In genomic region chr3:89299499-89299898, GRCm38 (mm10) we compare ENCODE assay signal across 9 mouse cellular contexts. TPM values are rescaled to one million over a fixed set of nuclear protein-coding genes. Genes with fewer than 3 reads are reported as not detected.
A peak's percentile ranks its signal among the peaks of the same experiment; 100 is the strongest.
DNase-seq lines count a peak whose midpoint lies in the region; ATAC-seq and TF ChIP-seq lines count a peak whose summit lies in the region.
"Had no signal": no experiment of that assay in that cellular context is flagged by ENCODE, and none has a peak within 500 bp of the region (broad histone marks: within the 10 kb centered on the region; RNA-seq: fewer than 3 reads in every experiment).

No protein-coding gene starts in this region.

- no peak for DNase-seq in spleen, adult 2 months (ENCODE audit: low read depth in 1 of 2, low spot score in 2 of 2)
- DNase-seq in spleen, postnatal 36 days (ENCODE audit: low spot score in 2 of 2): no peak
- peak; percentile 77 for DNase-seq in embryonic facial prominence, embryonic 11.5 days (ENCODE audit: low spot score)
- peak; percentile 61 for DNase-seq in hindbrain, postnatal 0 days (ENCODE audit: low spot score)
- DNase-seq in liver, embryonic 14.5 days (ENCODE audit: low read depth in 3 of 3, low spot score in 3 of 3): no peak
- peak; percentile 40 for DNase-seq in neural tube, embryonic 11.5 days (ENCODE audit: low spot score)
- no peak for DNase-seq in gastrocnemius, postnatal 10 days
- no peak for DNase-seq in layer of hippocampus, postnatal 14 days (ENCODE audit: low spot score in 2 of 2)

- ATAC-seq in embryonic facial prominence, embryonic 11.5 days (replicated peaks; ENCODE audit: insufficient number of reproducible peaks, low FRiP score, low TSS enrichment, low read depth): no peak
- ATAC-seq in hindbrain, postnatal 0 days: peak; percentile 67; the same call in 1 of the 2 replicates
- no peak for ATAC-seq in liver, embryonic 14.5 days (ENCODE audit: insufficient read depth)
- ATAC-seq in neural tube, embryonic 11.5 days (ENCODE audit: insufficient read depth, low FRiP score, low TSS enrichment): no peak

- H3K27ac ChIP-seq in spleen, adult 2 months (ENCODE audit: insufficient read depth, low read length): no peak overlapping the region
- H3K27ac ChIP-seq in embryonic facial prominence, embryonic 11.5 days (replicated peaks; ENCODE audit: low read depth, low read length): no peak overlapping the region
- H3K27ac ChIP-seq in hindbrain, postnatal 0 days: no peak overlapping the region
- H3K27ac ChIP-seq in liver, embryonic 14.5 days: no peak overlapping the region
- H3K27ac ChIP-seq in neural tube, embryonic 11.5 days (ENCODE audit: low read depth, low read length): no peak overlapping the region

- no peaks in the 10 kb centered on the region for H3K36me3 ChIP-seq in spleen, adult 2 months (ENCODE audit: control insufficient read depth, insufficient read depth, low read length)
- H3K36me3 ChIP-seq in embryonic facial prominence, embryonic 11.5 days (replicated peaks; ENCODE audit: control insufficient read depth, insufficient read depth, low read depth, low read length): no peaks in the 10 kb centered on the region
- no peaks in the 10 kb centered on the region for H3K36me3 ChIP-seq in hindbrain, postnatal 0 days (ENCODE audit: insufficient read depth, low read length)
- H3K36me3 ChIP-seq in liver, embryonic 14.5 days (replicated peaks; ENCODE audit: control insufficient read depth, insufficient read depth, low read depth): no peaks in the 10 kb centered on the region
- no peaks in the 10 kb centered on the region for H3K36me3 ChIP-seq in neural tube, embryonic 11.5 days (ENCODE audit: control insufficient read depth, insufficient read depth, low read length)

- no peaks in the 10 kb centered on the region for H3K27me3 ChIP-seq in spleen, adult 2 months (ENCODE audit: control insufficient read depth, insufficient read depth, low read length)
- H3K27me3 ChIP-seq in embryonic facial prominence, embryonic 11.5 days (ENCODE audit: control insufficient read depth, insufficient read depth, low read length): no peaks in the 10 kb centered on the region; the same call in 1 of the 2 replicates
- no peaks in the 10 kb centered on the region for H3K27me3 ChIP-seq in hindbrain, postnatal 0 days (ENCODE audit: insufficient read depth, low read length)
- H3K27me3 ChIP-seq in liver, embryonic 14.5 days (ENCODE audit: control insufficient read depth, insufficient read depth, low read length): peaks cover 9% of the 10 kb centered on the region
- H3K27me3 ChIP-seq in neural tube, embryonic 11.5 days (ENCODE audit: control insufficient read depth, insufficient read depth, low read length): no peaks in the 10 kb centered on the region

- WGBS in spleen, adult 2 months: 5% methylated on average over 14 of the region's 14 CpGs
- WGBS in embryonic facial prominence, embryonic 11.5 days: 6% methylated on average over 14 of the region's 14 CpGs
- WGBS in hindbrain, postnatal 0 days: 2% methylated on average over 14 of the region's 14 CpGs
- 4% methylated on average over 14 of the region's 14 CpGs for WGBS in liver, embryonic 14.5 days (ENCODE audit: insufficient replicate concordance)
- WGBS in neural tube, embryonic 11.5 days: 3% methylated on average over 14 of the region's 14 CpGs

- no peak for TF ChIP-seq POLR2A in spleen, adult 2 months (IDR thresholded peaks at IDR 0.05; ENCODE audit: low read depth, low read length)

- TF ChIP-seq EP300 in liver, embryonic 14.5 days (IDR thresholded peaks at IDR 0.05; ENCODE audit: low read depth): no peak

- peak overlapping the region; percentile 22; the same call in 1 of the 2 replicates for H3K4me3 ChIP-seq in spleen, adult 2 months (ENCODE audit: extremely low read depth, insufficient read depth, insufficient read length)
- no peak overlapping the region; the same call in 1 of the 2 replicates for H3K4me3 ChIP-seq in embryonic facial prominence, embryonic 11.5 days (ENCODE audit: low read depth, low read length)
- peak overlapping the region; percentile 11; the same call in 1 of the 2 replicates for H3K4me3 ChIP-seq in hindbrain, postnatal 0 days (ENCODE audit: low read length)
- H3K4me3 ChIP-seq in liver, embryonic 14.5 days (ENCODE audit: insufficient read depth in 1 of 2, low read depth in 2 of 2, low read length in 2 of 2): no peak overlapping the region
- H3K4me3 ChIP-seq in neural tube, embryonic 11.5 days (ENCODE audit: low read depth, low read length): no peak overlapping the region
- H3K4me3 ChIP-seq: erythroblast, embryonic 14.5 days had no signal

- peaks cover 22% of the 10 kb centered on the region for H3K4me1 ChIP-seq in spleen, adult 2 months (ENCODE audit: control insufficient read depth, insufficient read depth, insufficient read length)
- no peaks in the 10 kb centered on the region for H3K4me1 ChIP-seq in embryonic facial prominence, embryonic 11.5 days (ENCODE audit: control insufficient read depth, insufficient read depth, low read length)
- no peaks in the 10 kb centered on the region for H3K4me1 ChIP-seq in hindbrain, postnatal 0 days (ENCODE audit: insufficient read depth, low read length)
- H3K4me1 ChIP-seq in liver, embryonic 14.5 days (replicated peaks; ENCODE audit: control insufficient read depth in 2 of 2, insufficient read depth in 2 of 2, low read length in 1 of 2): peaks cover 0 to 6% of the 10 kb centered on the region in 2 experiments; a peak in 2 of 4 replicates
- no peaks in the 10 kb centered on the region for H3K4me1 ChIP-seq in neural tube, embryonic 11.5 days (ENCODE audit: control insufficient read depth, insufficient read depth, low read length)

- no peak for TF ChIP-seq CTCF in spleen, adult 2 months (IDR thresholded peaks at IDR 0.05; ENCODE audit: extremely low read depth, insufficient read depth, insufficient read length, insufficient replicate concordance)
- peak; percentile 35 for TF ChIP-seq CTCF in hindbrain, postnatal 0 days (IDR thresholded peaks at IDR 0.05; ENCODE audit: low read depth)
- no peak for TF ChIP-seq CTCF in liver, embryonic 14.5 days (IDR thresholded peaks at IDR 0.05; ENCODE audit: low read depth)

- H3K4me2 ChIP-seq in embryonic facial prominence, embryonic 11.5 days (ENCODE audit: low read depth, low read length): peak overlapping the region; percentile 29
- H3K4me2 ChIP-seq in hindbrain, postnatal 0 days (ENCODE audit: low read depth, low read length): peak overlapping the region; percentile 44
- peak overlapping the region; percentile 28; the same call in 1 of the 2 replicates for H3K4me2 ChIP-seq in liver, embryonic 14.5 days (ENCODE audit: low read depth)
- peak overlapping the region; percentile 35 for H3K4me2 ChIP-seq in neural tube, embryonic 11.5 days (ENCODE audit: low read depth)

- peak overlapping the region; percentile 40 for H3K9ac ChIP-seq in embryonic facial prominence, embryonic 11.5 days (replicated peaks; ENCODE audit: low read length)
- no peak overlapping the region for H3K9ac ChIP-seq in hindbrain, postnatal 0 days (replicated peaks; ENCODE audit: low read length)
- no peak overlapping the region for H3K9ac ChIP-seq in liver, embryonic 14.5 days (replicated peaks)
- no peak overlapping the region for H3K9ac ChIP-seq in neural tube, embryonic 11.5 days (ENCODE audit: low read length)

- no peaks in the 10 kb centered on the region for H3K9me3 ChIP-seq in embryonic facial prominence, embryonic 11.5 days (replicated peaks; ENCODE audit: control insufficient read depth, low read length)
- H3K9me3 ChIP-seq in hindbrain, postnatal 0 days (ENCODE audit: low read length): no peaks in the 10 kb centered on the region
- no peaks in the 10 kb centered on the region for H3K9me3 ChIP-seq in liver, embryonic 14.5 days (ENCODE audit: control insufficient read depth, low read length)
- no peaks in the 10 kb centered on the region for H3K9me3 ChIP-seq in neural tube, embryonic 11.5 days (ENCODE audit: control insufficient read depth, low read length)

RNA-seq across cellular contexts. Expression of gene Efna1, which starts 18.6 kb away (rescaled TPM):
- 5.3 and 5.9 TPM in 2 replicates for polyA plus RNA-seq in spleen, adult 2 months (2012; rRNA removed)
- 26.9 and 30.2 TPM in 2 replicates for polyA plus RNA-seq in embryonic facial prominence, embryonic 11.5 days (2014; fragmentation: Nextera tagmentation; extraction: Ambion mirVana)
- total RNA-seq in hindbrain, postnatal 0 days (2014; rRNA removed): 3.9 and 5.9 TPM in 2 replicates
- polyA plus RNA-seq in hindbrain, postnatal 0 days (2015; fragmentation: Nextera tagmentation; extraction: Ambion mirVana): 7.4 and 10.9 TPM in 2 replicates
- polyA plus RNA-seq in liver, embryonic 14.5 days (2012; rRNA removed): 3.6 and 3.7 TPM in 2 replicates
- 2.9 TPM in 2 replicates for polyA plus RNA-seq in liver, embryonic 14.5 days (2014; fragmentation: Nextera tagmentation; extraction: Ambion mirVana)
- 13.7 and 15.9 TPM in 2 replicates for polyA plus RNA-seq in neural tube, embryonic 11.5 days (2014; fragmentation: Nextera tagmentation; extraction: Ambion mirVana)
- 10 to 100 TPM; 21.1 to 26.3 TPM for total RNA-seq in gastrocnemius, postnatal 10 days (2021)
- total RNA-seq in layer of hippocampus, postnatal 14 days (2021): 1 to 10 TPM; 6.4 TPM

RNA-seq across cellular contexts. Expression of gene Efna3, which starts 23.3 kb away (rescaled TPM):
- polyA plus RNA-seq in spleen, adult 2 months (2012; rRNA removed): not detected in 2 replicates
- polyA plus RNA-seq in embryonic facial prominence, embryonic 11.5 days (2014; fragmentation: Nextera tagmentation; extraction: Ambion mirVana): 6.6 and 8.3 TPM in 2 replicates
- 107 and 171 TPM in 2 replicates for total RNA-seq in hindbrain, postnatal 0 days (2014; rRNA removed)
- polyA plus RNA-seq in hindbrain, postnatal 0 days (2015; fragmentation: Nextera tagmentation; extraction: Ambion mirVana): 57.0 and 61.4 TPM in 2 replicates
- 0.06 and 0.13 TPM in 2 replicates for polyA plus RNA-seq in liver, embryonic 14.5 days (2012; rRNA removed)
- polyA plus RNA-seq in liver, embryonic 14.5 days (2014; fragmentation: Nextera tagmentation; extraction: Ambion mirVana): 0.05 and 0.08 TPM in 2 replicates
- 32.7 and 36.5 TPM in 2 replicates for polyA plus RNA-seq in neural tube, embryonic 11.5 days (2014; fragmentation: Nextera tagmentation; extraction: Ambion mirVana)
- total RNA-seq in gastrocnemius, postnatal 10 days (2021): not detected
- 10 to 100 TPM; 57.8 to 62.7 TPM for total RNA-seq in layer of hippocampus, postnatal 14 days (2021)
- polyA plus RNA-seq: erythroblast, embryonic 14.5 days had no signal

RNA-seq across cellular contexts. Expression of gene Slc50a1, which starts 29.1 kb away (rescaled TPM):
- polyA plus RNA-seq in spleen, adult 2 months (2012; rRNA removed): 207 and 266 TPM in 2 replicates
- 39.8 and 45.7 TPM in 2 replicates for polyA plus RNA-seq in embryonic facial prominence, embryonic 11.5 days (2014; fragmentation: Nextera tagmentation; extraction: Ambion mirVana)
- 30.1 and 30.8 TPM in 2 replicates for total RNA-seq in hindbrain, postnatal 0 days (2014; rRNA removed)
- 47.2 and 49.1 TPM in 2 replicates for polyA plus RNA-seq in hindbrain, postnatal 0 days (2015; fragmentation: Nextera tagmentation; extraction: Ambion mirVana)
- 16.5 and 21.8 TPM in 2 replicates for polyA plus RNA-seq in liver, embryonic 14.5 days (2012; rRNA removed)
- 17.3 and 18.7 TPM in 2 replicates for polyA plus RNA-seq in liver, embryonic 14.5 days (2014; fragmentation: Nextera tagmentation; extraction: Ambion mirVana)
- polyA plus RNA-seq in neural tube, embryonic 11.5 days (2014; fragmentation: Nextera tagmentation; extraction: Ambion mirVana): 33.8 and 37.6 TPM in 2 replicates
- total RNA-seq in gastrocnemius, postnatal 10 days (2021): 10 to 100 TPM; 19.0 to 28.7 TPM
- total RNA-seq in layer of hippocampus, postnatal 14 days (2021): 10 to 100 TPM; 37.1 to 40.2 TPM

RNA-seq across cellular contexts. Expression of gene Efna4, which starts 38.3 kb away (rescaled TPM):
- 0.62 and 1.5 TPM in 2 replicates for polyA plus RNA-seq in spleen, adult 2 months (2012; rRNA removed)
- polyA plus RNA-seq in embryonic facial prominence, embryonic 11.5 days (2014; fragmentation: Nextera tagmentation; extraction: Ambion mirVana): 39.1 and 39.5 TPM in 2 replicates
- total RNA-seq in hindbrain, postnatal 0 days (2014; rRNA removed): 7.6 and 9.6 TPM in 2 replicates
- polyA plus RNA-seq in hindbrain, postnatal 0 days (2015; fragmentation: Nextera tagmentation; extraction: Ambion mirVana): 3.5 and 4.2 TPM in 2 replicates
- polyA plus RNA-seq in liver, embryonic 14.5 days (2012; rRNA removed): 0.81 and 0.92 TPM in 2 replicates
- 0.62 and 0.78 TPM in 2 replicates for polyA plus RNA-seq in liver, embryonic 14.5 days (2014; fragmentation: Nextera tagmentation; extraction: Ambion mirVana)
- polyA plus RNA-seq in neural tube, embryonic 11.5 days (2014; fragmentation: Nextera tagmentation; extraction: Ambion mirVana): 20.5 and 21.6 TPM in 2 replicates
- 1 to 10 TPM in 1 of 2 experiments, under 1 TPM in 1; 0.82 to 1.9 TPM for total RNA-seq in gastrocnemius, postnatal 10 days (2021)
- 1 to 10 TPM; 1.0 to 1.8 TPM for total RNA-seq in layer of hippocampus, postnatal 14 days (2021)
- polyA plus RNA-seq: erythroblast, embryonic 14.5 days had no signal

RNA-seq across cellular contexts. Expression of gene Dpm3, which starts 40.3 kb away (rescaled TPM):
- polyA plus RNA-seq in spleen, adult 2 months (2012; rRNA removed): 231 and 419 TPM in 2 replicates
- polyA plus RNA-seq in embryonic facial prominence, embryonic 11.5 days (2014; fragmentation: Nextera tagmentation; extraction: Ambion mirVana): 82.4 and 87.9 TPM in 2 replicates
- 295 and 347 TPM in 2 replicates for total RNA-seq in hindbrain, postnatal 0 days (2014; rRNA removed)
- 95.5 and 97.8 TPM in 2 replicates for polyA plus RNA-seq in hindbrain, postnatal 0 days (2015; fragmentation: Nextera tagmentation; extraction: Ambion mirVana)
- polyA plus RNA-seq in liver, embryonic 14.5 days (2012; rRNA removed): 89.7 and 115 TPM in 2 replicates
- 64.3 and 65.8 TPM in 2 replicates for polyA plus RNA-seq in liver, embryonic 14.5 days (2014; fragmentation: Nextera tagmentation; extraction: Ambion mirVana)
- polyA plus RNA-seq in neural tube, embryonic 11.5 days (2014; fragmentation: Nextera tagmentation; extraction: Ambion mirVana): 86.1 and 88.5 TPM in 2 replicates
- 10 to 100 TPM; 47.4 to 54.9 TPM for total RNA-seq in gastrocnemius, postnatal 10 days (2021)
- 10 to 100 TPM; 50.0 to 63.2 TPM for total RNA-seq in layer of hippocampus, postnatal 14 days (2021)

Comparison
In these comparisons a context has a peak if more than half of its experiments do, and no peak if none do; other contexts are left out.
1. DNase-seq: peak in embryonic facial prominence, embryonic 11.5 days (single experiment), hindbrain, postnatal 0 days (single experiment) and neural tube, embryonic 11.5 days (single experiment); none in spleen, adult 2 months (0 of 2), spleen, postnatal 36 days (0 of 2), liver, embryonic 14.5 days (0 of 3), gastrocnemius, postnatal 10 days (single experiment) and layer of hippocampus, postnatal 14 days (0 of 2).
2. H3K4me3 ChIP-seq: peak in spleen, adult 2 months (single experiment) and hindbrain, postnatal 0 days (single experiment); none in embryonic facial prominence, embryonic 11.5 days (single experiment), liver, embryonic 14.5 days (0 of 2) and neural tube, embryonic 11.5 days (single experiment).
3. Peak in every context shown above with its lines, with median percentiles within 50 percentile points of each other: H3K4me2 ChIP-seq.